Mouse (Mus musculus) 3134 (cell line): ENCODE data around the gene 1700113H08Rik.

Experiments
- DNase-seq: peaks from one replicate; pipeline ENCODE4 v3.0.0-alpha.2; 2011; ENCODE audit warnings: low spot score; ENCODE audit not compliant: insufficient read length; ENCODE audit errors: extremely low read depth

The 1700113H08Rik gene

GRCm38 (mm10) chr10:87196123-87196756, 138.4 kb downstream of the 1700113H08Rik start:
- no peak for DNase-seq

GRCm38 (mm10) chr10:87198720-87199119, 140.9 kb downstream of the 1700113H08Rik start:
- DNase-seq: no peak

- DNase-seq: no peak
Observed at GRCm38 (mm10) chr10:87209466-87209865, 151.6 kb downstream of the 1700113H08Rik start.

GRCm38 (mm10) chr10:87211046-87211445, 153.2 kb downstream of the 1700113H08Rik start:
- no peak for DNase-seq

- no peak for DNase-seq
Observed at GRCm38 (mm10) chr10:87212854-87213253, 155.0 kb downstream of the 1700113H08Rik start.

GRCm38 (mm10) chr10:87230071-87230910, 172.4 kb downstream of the 1700113H08Rik start:
- DNase-seq: no peak

GRCm38 (mm10) chr10:87239332-87240008, 181.6 kb downstream of the 1700113H08Rik start:
- DNase-seq: no peak

GRCm38 (mm10) chr10:87271724-87272123, 213.9 kb downstream of the 1700113H08Rik start:
- no peak for DNase-seq

- DNase-seq: no peak
Observed at GRCm38 (mm10) chr10:87272133-87272622, 214.3 kb downstream of the 1700113H08Rik start.

GRCm38 (mm10) chr10:87275075-87275474, 217.2 kb downstream of the 1700113H08Rik start:
- DNase-seq: no peak
